Mouse (Mus musculus): ENCODE measurements around the gene Tinagl1. TPM values are rescaled to one million over a fixed set of nuclear protein-coding genes. Genes with fewer than 3 reads are reported as not detected.

Tinagl1 gene
- polyA plus RNA-seq, 1 experiment = 2.9 TPM

GRCm38 (mm10) chr4:130141786-130142185, 33.1 kb downstream of the Tinagl1 start:
- Histone ChIP-seq H3K27me3 (ENCODE audit: control insufficient read depth, insufficient read depth, low read length) (no peaks in the 10 kb centered on the region), H3K36me3 (ENCODE audit: control insufficient read depth, insufficient read depth, low read length) (no peaks in the 10 kb centered on the region), H3K4me1 (ENCODE audit: control insufficient read depth, insufficient read depth, low read length) (peaks cover 3% of the 10 kb centered on the region; the same call in 1 of the 2 replicates), H3K27ac (ENCODE audit: control insufficient read depth, insufficient read depth, low read depth, low read length) (no peak overlapping the region), H3K4me3 (ENCODE audit: control insufficient read depth, low read depth, low read length) (no peak overlapping the region)
- TF ChIP-seq POLR2A (IDR thresholded peaks at IDR 0.05; ENCODE audit: control insufficient read depth, low read depth, low read length) = no peak
- TF ChIP-seq CTCF (IDR thresholded peaks at IDR 0.05; ENCODE audit: control insufficient read depth, insufficient read depth, insufficient replicate concordance, low read depth, low read length) = no peak

DNA sequence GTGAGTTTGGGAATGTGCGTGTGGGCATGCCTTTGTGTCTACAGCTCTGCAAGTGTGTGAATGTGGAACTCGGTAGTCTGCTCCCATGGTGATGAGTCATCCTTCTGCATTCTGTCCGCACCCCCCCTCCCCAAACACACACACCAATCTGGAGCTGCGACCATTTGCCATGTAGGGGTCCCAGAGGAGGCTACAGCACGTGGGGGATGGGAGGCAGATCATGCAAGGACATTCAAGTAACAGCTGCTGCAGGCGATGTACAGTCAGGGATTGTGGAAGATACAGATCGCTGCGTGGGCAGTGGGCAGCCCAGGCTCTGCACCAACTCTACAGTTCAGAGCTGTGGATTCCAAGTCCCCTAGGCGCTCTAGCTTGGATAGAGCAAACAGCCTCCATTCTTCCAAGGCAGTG, 33.9 kb downstream of the Tinagl1 start:
- no peaks in the 10 kb centered on the region for H3K36me3 ChIP-seq (ENCODE audit: control insufficient read depth, insufficient read depth, low read length)
- no peak overlapping the region for H3K4me3 ChIP-seq (ENCODE audit: control insufficient read depth, low read depth, low read length)
- H3K27me3 ChIP-seq (ENCODE audit: control insufficient read depth, insufficient read depth, low read length) = no peaks in the 10 kb centered on the region
- no peak overlapping the region for H3K27ac ChIP-seq (ENCODE audit: control insufficient read depth, insufficient read depth, low read depth, low read length)
- TF ChIP-seq CTCF (IDR thresholded peaks at IDR 0.05; ENCODE audit: control insufficient read depth, insufficient read depth, insufficient replicate concordance, low read depth, low read length) = no peak
- no peak for TF ChIP-seq POLR2A (IDR thresholded peaks at IDR 0.05; ENCODE audit: control insufficient read depth, low read depth, low read length)
- H3K4me1 ChIP-seq (ENCODE audit: control insufficient read depth, insufficient read depth, low read length) = peaks cover 3% of the 10 kb centered on the region; the same call in 1 of the 2 replicates

DNA sequence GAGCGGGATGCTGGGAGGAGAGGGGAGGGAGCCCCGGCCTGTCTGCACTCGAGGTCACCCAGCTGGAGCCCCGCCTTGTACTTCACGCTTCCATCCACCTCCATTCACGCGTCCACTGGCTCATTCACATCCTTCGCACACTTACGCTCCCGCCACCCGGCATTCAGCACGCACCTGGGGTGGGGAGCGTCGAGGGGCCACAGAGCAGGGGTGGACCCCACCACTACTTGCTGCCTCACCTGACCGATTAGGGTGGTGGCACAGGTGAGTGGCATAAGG, 35.8 kb downstream of the Tinagl1 start, which contains the start of gene Hcrtr1:
Hcrtr1 (minus strand) TSS at position 146 of the 279 bp plus-strand sequence.
- no peaks in the 10 kb centered on the region for H3K27me3 ChIP-seq (ENCODE audit: control insufficient read depth, insufficient read depth, low read length)
- TF ChIP-seq POLR2A (IDR thresholded peaks at IDR 0.05; ENCODE audit: control insufficient read depth, low read depth, low read length) = no peak
- no peak for TF ChIP-seq CTCF (IDR thresholded peaks at IDR 0.05; ENCODE audit: control insufficient read depth, insufficient read depth, insufficient replicate concordance, low read depth, low read length)
- H3K4me3 ChIP-seq (ENCODE audit: control insufficient read depth, low read depth, low read length) = peak within 1 kb of the TSS; percentile 32
- no peaks in the 10 kb centered on the region for H3K36me3 ChIP-seq (ENCODE audit: control insufficient read depth, insufficient read depth, low read length)
- H3K27ac ChIP-seq (ENCODE audit: control insufficient read depth, insufficient read depth, low read depth, low read length) = no peak within 1 kb of the TSS
- peaks cover 3% of the 10 kb centered on the region; the same call in 1 of the 2 replicates for H3K4me1 ChIP-seq (ENCODE audit: control insufficient read depth, insufficient read depth, low read length)

DNA sequence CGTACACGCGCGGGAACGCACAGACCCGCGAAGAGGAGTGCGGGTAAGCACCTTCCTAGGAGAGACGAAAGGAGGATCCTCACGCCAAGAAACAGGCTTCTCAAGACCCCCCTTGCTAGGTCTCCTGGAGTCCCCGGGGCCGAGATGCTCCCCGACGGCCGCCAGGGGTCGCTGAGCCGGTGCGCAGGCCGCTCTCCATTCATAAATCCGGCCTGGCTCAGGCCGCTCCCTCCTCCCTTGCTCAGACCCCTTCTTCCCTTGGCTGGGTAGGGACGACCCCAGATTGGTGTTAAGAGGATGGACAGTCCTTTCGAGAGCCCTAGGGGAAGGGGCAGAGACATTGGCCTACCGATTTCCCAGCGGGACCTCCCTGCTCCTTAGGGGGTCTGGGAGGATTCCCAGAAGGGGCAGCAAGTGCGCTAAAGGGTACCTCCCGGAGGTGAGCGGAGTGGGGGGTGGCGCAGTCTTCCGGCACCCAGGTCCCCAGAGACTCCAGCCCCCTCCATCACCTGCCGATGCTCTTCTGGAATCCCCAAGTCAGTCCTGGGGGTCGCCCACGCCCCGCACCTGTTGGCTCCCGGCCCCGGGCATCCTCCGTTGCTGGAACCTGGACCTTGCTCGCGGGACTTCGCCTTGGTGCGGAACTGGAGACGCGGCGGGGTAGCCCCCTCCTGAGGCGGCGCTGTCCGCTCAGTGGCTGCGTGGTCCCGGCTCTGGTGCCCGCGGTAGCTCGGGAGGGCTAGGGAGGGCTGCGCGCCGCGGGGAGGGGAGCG, 36.3 kb downstream of the Tinagl1 start:
- H3K36me3 ChIP-seq (ENCODE audit: control insufficient read depth, insufficient read depth, low read length) = no peaks in the 10 kb centered on the region
- H3K4me1 ChIP-seq (ENCODE audit: control insufficient read depth, insufficient read depth, low read length) = peaks cover 3% of the 10 kb centered on the region; the same call in 1 of the 2 replicates
- H3K27ac ChIP-seq (ENCODE audit: control insufficient read depth, insufficient read depth, low read depth, low read length) = no peak overlapping the region
- peak overlapping the region; percentile 32 for H3K4me3 ChIP-seq (ENCODE audit: control insufficient read depth, low read depth, low read length)
- TF ChIP-seq CTCF (IDR thresholded peaks at IDR 0.05; ENCODE audit: control insufficient read depth, insufficient read depth, insufficient replicate concordance, low read depth, low read length) (peak; percentile 70), POLR2A (IDR thresholded peaks at IDR 0.05; ENCODE audit: control insufficient read depth, low read depth, low read length) (no peak)
- no peaks in the 10 kb centered on the region for H3K27me3 ChIP-seq (ENCODE audit: control insufficient read depth, insufficient read depth, low read length)

- no peaks in the 10 kb centered on the region for H3K27me3 ChIP-seq (ENCODE audit: control insufficient read depth, insufficient read depth, low read length)
- H3K36me3 ChIP-seq (ENCODE audit: control insufficient read depth, insufficient read depth, low read length) = no peaks in the 10 kb centered on the region
- TF ChIP-seq POLR2A (IDR thresholded peaks at IDR 0.05; ENCODE audit: control insufficient read depth, low read depth, low read length) (no peak), CTCF (IDR thresholded peaks at IDR 0.05; ENCODE audit: control insufficient read depth, insufficient read depth, insufficient replicate concordance, low read depth, low read length) (no peak)
- no peak overlapping the region for H3K4me3 ChIP-seq (ENCODE audit: control insufficient read depth, low read depth, low read length)
- H3K27ac ChIP-seq (ENCODE audit: control insufficient read depth, insufficient read depth, low read depth, low read length) = no peak overlapping the region
- H3K4me1 ChIP-seq (ENCODE audit: control insufficient read depth, insufficient read depth, low read length) = no peaks in the 10 kb centered on the region
Measured at GRCm38 (mm10) chr4:130133399-130133798, 41.5 kb downstream of the Tinagl1 start.

DNA sequence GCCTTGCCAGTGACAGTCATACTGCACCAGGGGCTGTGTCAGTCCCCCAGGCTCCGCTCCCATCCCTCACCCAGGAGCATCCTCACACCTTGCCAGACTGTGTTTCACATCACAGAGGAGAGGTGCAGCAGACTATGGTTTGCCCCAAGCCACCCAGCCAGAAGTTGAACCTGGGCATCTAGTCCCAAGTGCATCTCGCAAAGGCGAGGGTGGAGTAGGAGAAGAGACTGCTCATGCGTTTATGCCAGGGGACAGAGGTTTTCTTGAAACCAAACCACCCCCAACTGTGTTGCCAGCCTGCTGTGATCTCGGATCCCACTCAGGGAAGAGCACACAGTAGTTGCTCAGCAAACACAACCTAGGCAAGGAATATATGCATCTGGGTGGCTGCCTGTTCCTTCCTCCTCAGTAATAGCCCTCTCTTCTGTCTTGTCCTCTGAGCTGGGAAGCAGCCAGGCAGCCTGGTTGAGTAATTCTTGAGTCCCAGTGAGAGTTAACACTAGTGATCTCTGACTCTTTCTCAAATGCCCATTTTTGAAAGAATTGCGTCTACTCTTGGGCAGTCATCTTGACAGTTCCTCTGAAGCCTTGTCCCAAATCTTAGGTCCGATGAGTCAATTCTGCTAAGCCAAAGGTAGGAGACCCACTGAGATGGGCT, 43.3 kb downstream of the Tinagl1 start:
- TF ChIP-seq POLR2A (IDR thresholded peaks at IDR 0.05; ENCODE audit: control insufficient read depth, low read depth, low read length) (no peak), CTCF (IDR thresholded peaks at IDR 0.05; ENCODE audit: control insufficient read depth, insufficient read depth, insufficient replicate concordance, low read depth, low read length) (no peak)
- H3K27me3 ChIP-seq (ENCODE audit: control insufficient read depth, insufficient read depth, low read length) = no peaks in the 10 kb centered on the region
- no peak overlapping the region for H3K27ac ChIP-seq (ENCODE audit: control insufficient read depth, insufficient read depth, low read depth, low read length)
- H3K36me3 ChIP-seq (ENCODE audit: control insufficient read depth, insufficient read depth, low read length) = no peaks in the 10 kb centered on the region
- no peak overlapping the region for H3K4me3 ChIP-seq (ENCODE audit: control insufficient read depth, low read depth, low read length)
- H3K4me1 ChIP-seq (ENCODE audit: control insufficient read depth, insufficient read depth, low read length) = no peaks in the 10 kb centered on the region

DNA sequence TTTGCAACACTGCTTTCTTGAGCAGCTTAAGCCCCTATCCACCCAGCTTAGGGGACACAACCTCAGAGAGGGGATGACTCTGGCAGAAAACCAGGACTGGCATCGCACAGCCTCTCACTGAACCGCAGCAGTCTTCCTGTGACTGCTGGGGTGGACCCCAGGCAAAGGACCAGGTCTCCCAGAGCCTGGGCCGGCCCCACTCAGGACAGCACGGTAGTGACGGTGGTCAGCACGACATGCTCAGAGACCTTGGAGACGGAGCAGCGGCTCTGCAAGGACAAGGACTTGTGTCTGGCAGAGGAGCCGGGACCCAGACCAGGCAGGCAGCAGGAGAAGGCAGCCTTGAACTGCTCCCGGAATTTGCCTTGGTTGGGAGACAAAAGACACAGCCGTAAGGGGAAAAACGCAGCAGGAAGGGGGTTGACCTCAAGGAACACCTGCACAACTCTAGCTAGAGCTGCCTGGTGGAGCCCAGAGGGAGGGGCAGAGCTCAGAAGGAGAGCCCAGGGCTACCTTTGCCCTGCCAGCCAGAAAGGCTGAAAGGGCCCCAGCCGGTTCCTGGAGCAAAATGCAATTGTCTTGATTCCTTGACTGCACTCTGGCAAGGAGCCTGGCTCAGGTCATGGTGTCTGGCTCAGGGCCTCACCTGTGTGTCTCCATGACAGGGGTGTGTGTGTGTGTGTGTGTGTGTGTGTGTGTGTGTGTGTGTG, 44.1 kb downstream of the Tinagl1 start:
- no peaks in the 10 kb centered on the region for H3K27me3 ChIP-seq (ENCODE audit: control insufficient read depth, insufficient read depth, low read length)
- TF ChIP-seq CTCF (IDR thresholded peaks at IDR 0.05; ENCODE audit: control insufficient read depth, insufficient read depth, insufficient replicate concordance, low read depth, low read length) (no peak), POLR2A (IDR thresholded peaks at IDR 0.05; ENCODE audit: control insufficient read depth, low read depth, low read length) (no peak)
- no peaks in the 10 kb centered on the region for H3K36me3 ChIP-seq (ENCODE audit: control insufficient read depth, insufficient read depth, low read length)
- no peak overlapping the region for H3K4me3 ChIP-seq (ENCODE audit: control insufficient read depth, low read depth, low read length)
- H3K27ac ChIP-seq (ENCODE audit: control insufficient read depth, insufficient read depth, low read depth, low read length) = no peak overlapping the region
- H3K4me1 ChIP-seq (ENCODE audit: control insufficient read depth, insufficient read depth, low read length) = no peaks in the 10 kb centered on the region
